Mouse (Mus musculus) MEL (cell line): ENCODE results near the gene Mgl2. TPM values are rescaled to one million over a fixed set of nuclear protein-coding genes. Genes with fewer than 3 reads are reported as not detected.

Experiments
- DNase-seq: peaks from one replicate; pipeline ENCODE4 v3.0.0; 2011; ENCODE audit warnings: low read depth, low spot score
- H3K27ac ChIP-seq: 2 replicates; pipeline ENCODE4 v1.5.1; 2012; ENCODE audit warnings: low read depth, mild to moderate bottlenecking, control low read depth, low read length, moderate library complexity; ENCODE audit not compliant: control insufficient read depth
- H3K27me3 ChIP-seq, 2 experiments: fragments of 150-350 bp in 1 of 2; sonication (generic) in 1 of 2; 2 replicates each; pipeline ENCODE4 v1.6.1; 2012; ENCODE audit warnings: low read length in 2 of 2, mild to moderate bottlenecking in 2 of 2, improper control_type of control experiment in 1 of 2, moderate library complexity in 1 of 2; ENCODE audit not compliant: insufficient read depth in 2 of 2, control insufficient read depth in 1 of 2
- H3K36me3 ChIP-seq, 2 experiments: 2 replicates each; pipeline ENCODE4 v1.6.1; 2012 to 2014; ENCODE audit warnings: low read length in 2 of 2, improper control_type of control experiment in 1 of 2, inconsistent platforms in 1 of 2, mild to moderate bottlenecking in 1 of 2; ENCODE audit not compliant: insufficient read depth in 2 of 2, control insufficient read depth in 1 of 2
- H3K4me1 ChIP-seq, 2 experiments: fragments of 150-350 bp in 1 of 2; sonication (generic) in 1 of 2; 2 replicates each; pipeline ENCODE4 v1.6.1; 2012; ENCODE audit warnings: low read length in 2 of 2, improper control_type of control experiment in 1 of 2, mild to moderate bottlenecking in 1 of 2; ENCODE audit not compliant: insufficient read depth in 2 of 2, control insufficient read depth in 1 of 2
- H3K4me3 ChIP-seq, 2 experiments: fragments of 150-350 bp in 1 of 2; sonication (generic) in 1 of 2; 2 replicates each; pipeline ENCODE4 v1.5.1; 2012; ENCODE audit warnings: low read depth in 2 of 2, low read length in 2 of 2, mild to moderate bottlenecking in 2 of 2, moderate library complexity in 2 of 2, control low read depth in 1 of 2, improper control_type of control experiment in 1 of 2; ENCODE audit not compliant: control insufficient read depth in 1 of 2, insufficient read depth in 1 of 2
- H3K79me2 ChIP-seq: 2 replicates; pipeline ENCODE4 v1.6.1; 2012; ENCODE audit warnings: mild to moderate bottlenecking, low read length, moderate library complexity; ENCODE audit not compliant: control insufficient read depth, poor library complexity, insufficient read depth
- H3K9ac ChIP-seq: 2 replicates; pipeline ENCODE4 v1.6.1; 2012; ENCODE audit warnings: low read depth, mild to moderate bottlenecking, control low read depth, low read length, moderate library complexity; ENCODE audit not compliant: control insufficient read depth, poor library complexity, severe bottlenecking
- H3K9me3 ChIP-seq: fragments of 150-350 bp; sonication (generic); replicated peaks from 2 replicates; pipeline ENCODE4 v1.6.1; 2012; ENCODE audit warnings: mild to moderate bottlenecking, low read length, improper control_type of control experiment, moderate library complexity; ENCODE audit not compliant: insufficient read depth
- BHLHE40 ChIP-seq: IDR thresholded peaks from 2 replicates; pipeline ENCODE4 v1.6.1; 2012; ENCODE audit warnings: low read depth, mild to moderate bottlenecking, inconsistent platforms, low read length, improper control_type of control experiment, borderline replicate concordance
- CHD2 ChIP-seq: IDR thresholded peaks from 2 replicates; pipeline ENCODE4 v1.6.1; 2011; ENCODE audit warnings: low read length, improper control_type of control experiment
- CTCF ChIP-seq, 3 experiments: IDR thresholded peaks in 2 of 3; conservative IDR thresholded peaks in 1 of 3; 2 replicates each; pipeline ENCODE4 v1.5.1; 2011 to 2012; ENCODE audit warnings: low read length in 3 of 3, low read depth in 2 of 3, mild to moderate bottlenecking in 2 of 3, improper control_type of control experiment in 1 of 3, inconsistent platforms in 1 of 3, mixed read lengths in 1 of 3, moderate library complexity in 1 of 3; ENCODE audit not compliant: control insufficient read depth in 1 of 3, insufficient read depth in 1 of 3, poor library complexity in 1 of 3, severe bottlenecking in 1 of 3
- ELF1 ChIP-seq: IDR thresholded peaks from 2 replicates; pipeline ENCODE4 v1.6.1; 2014; ENCODE audit warnings: low read depth, mild to moderate bottlenecking, inconsistent platforms, low read length, improper control_type of control experiment, moderate library complexity
- GABPA ChIP-seq: IDR thresholded peaks from 2 replicates; pipeline ENCODE4 v1.6.1; 2012; ENCODE audit warnings: low read depth, mild to moderate bottlenecking, inconsistent platforms, low read length, improper control_type of control experiment, moderate library complexity
- JUND ChIP-seq: IDR thresholded peaks from 2 replicates; pipeline ENCODE4 v1.6.1; 2011; ENCODE audit warnings: low read depth, mild to moderate bottlenecking, improper control_type of control experiment, low read length
- KAT2A ChIP-seq: conservative IDR thresholded peaks from 2 replicates; pipeline ENCODE4 v1.6.1; 2012; ENCODE audit warnings: low read depth, low read length, improper control_type of control experiment, inconsistent platforms
- MAZ ChIP-seq: IDR thresholded peaks from 2 replicates; pipeline ENCODE4 v1.6.1; 2012; ENCODE audit warnings: low read depth, mild to moderate bottlenecking, inconsistent platforms, low read length, improper control_type of control experiment
- MEF2A ChIP-seq: IDR thresholded peaks from 2 replicates; pipeline ENCODE4 v1.6.1; 2014; ENCODE audit warnings: low read depth, mild to moderate bottlenecking, inconsistent platforms, low read length, improper control_type of control experiment; ENCODE audit not compliant: poor library complexity, insufficient replicate concordance, severe bottlenecking; ENCODE audit errors: extremely low read depth
- NELFE ChIP-seq: IDR thresholded peaks from 2 replicates; pipeline ENCODE4 v1.6.1; 2011; ENCODE audit warnings: low read depth, low read length, improper control_type of control experiment
- POLR2A ChIP-seq, 2 experiments: IDR thresholded peaks; 2 replicates each; pipeline ENCODE4 v1.6.1; 2011 to 2012; ENCODE audit warnings: low read length in 2 of 2, mild to moderate bottlenecking in 2 of 2, control low read depth in 1 of 2, improper control_type of control experiment in 1 of 2, low read depth in 1 of 2, moderate library complexity in 1 of 2; ENCODE audit not compliant: control insufficient read depth in 1 of 2, insufficient read depth in 1 of 2, poor library complexity in 1 of 2
- POLR2AphosphoS5 ChIP-seq: IDR thresholded peaks from 2 replicates; pipeline ENCODE4 v1.6.1; 2012; ENCODE audit warnings: low read depth, borderline replicate concordance, mild to moderate bottlenecking, inconsistent platforms, low read length, moderate library complexity, mixed read lengths
- RAD21 ChIP-seq: IDR thresholded peaks from 2 replicates; pipeline ENCODE4 v1.6.1; 2011; ENCODE audit warnings: mild to moderate bottlenecking, low read depth, low read length, improper control_type of control experiment
- SIN3A ChIP-seq: IDR thresholded peaks from 2 replicates; pipeline ENCODE4 v1.6.1; 2012; ENCODE audit warnings: low read length, improper control_type of control experiment, inconsistent platforms
- SMC3 ChIP-seq: IDR thresholded peaks from 2 replicates; pipeline ENCODE4 v1.6.1; 2011; ENCODE audit warnings: low read depth, low read length, improper control_type of control experiment
- USF1 ChIP-seq: IDR thresholded peaks from 2 replicates; pipeline ENCODE4 v1.6.1; 2014; ENCODE audit warnings: low read depth, mild to moderate bottlenecking, inconsistent platforms, low read length, improper control_type of control experiment, moderate library complexity
- ZC3H11A ChIP-seq: IDR thresholded peaks from 2 replicates; pipeline ENCODE4 v1.6.1; 2012; ENCODE audit warnings: low read depth, mild to moderate bottlenecking, inconsistent platforms, low read length, improper control_type of control experiment
- polyA plus RNA-seq, 2 experiments: library from polyadenylated mRNA; stranded (reverse) in 1 of 2; unstranded in 1 of 2; fragments of >175 nt in 1 of 2; fragments of >200 nt in 1 of 2; gene quantifications; 2 replicates each; pipeline versions ENCODE4 v1.2.1 to v1.2.4; 2012; ENCODE audit warnings: low replicate concordance in 2 of 2, low read depth in 1 of 2; ENCODE audit not compliant: insufficient read length in 2 of 2, insufficient read depth in 1 of 2, missing spikeins in 1 of 2
- total RNA-seq: library from RNA; depleted of rRNA; stranded (reverse); fragments of 300-350 nt; gene quantifications from 2 replicates; pipeline ENCODE4 v1.2.3, GENCODE M21; 2012

Mgl2 gene
- total and polyA plus RNA-seq, 3 experiments: 0.06 to 0.12 TPM; not detected in 1

DNA sequence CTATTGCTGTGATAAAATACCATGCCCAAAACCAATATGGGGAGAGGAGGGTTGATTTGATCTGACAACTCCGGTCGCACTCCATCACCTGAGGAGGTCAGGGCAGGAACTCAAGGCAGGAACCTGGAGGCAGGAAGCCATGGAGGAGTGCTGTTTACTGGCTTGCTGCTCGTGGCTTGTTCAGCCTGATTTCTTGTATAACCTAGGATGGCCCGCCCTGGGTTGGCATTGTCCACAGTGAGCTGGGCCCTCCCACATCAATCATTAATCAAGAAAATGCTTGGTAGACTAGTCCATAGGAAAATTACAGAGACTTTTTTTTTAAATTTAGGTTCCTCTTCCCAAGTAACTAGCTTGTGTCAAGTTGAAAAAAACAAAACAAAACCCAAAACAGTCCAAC, 44.4 kb downstream of the Mgl2 start:
- Histone ChIP-seq H3K79me2 (no peaks in the 10 kb centered on the region), H3K4me3 (no peak overlapping the region), H3K4me1 (peaks cover 0 to 8% of the 10 kb centered on the region in 2 experiments; a peak in 2 of 4 replicates), H3K27me3 (no peaks in the 10 kb centered on the region), H3K9me3 (no peaks in the 10 kb centered on the region), H3K9ac (no peak overlapping the region), H3K36me3 (peaks cover 0 to 2% of the 10 kb centered on the region in 2 experiments; a peak in 1 of 4 replicates), H3K27ac (no peak overlapping the region)
- DNase-seq: no peak
- no peak for TF ChIP-seq SIN3A
- no peak for TF ChIP-seq CTCF (IDR thresholded peaks at IDR 0.05 in 2 of 3, conservative IDR thresholded peaks at IDR 0.05 in 1 of 3; ENCODE audit: control insufficient read depth in 1 of 3, insufficient read depth in 1 of 3, low read depth in 2 of 3, low read length in 3 of 3, poor library complexity in 1 of 3, severe bottlenecking in 1 of 3)
- no peak for TF ChIP-seq MAZ
- no peak for TF ChIP-seq GABPA
- TF ChIP-seq JUND: no peak
- no peak for TF ChIP-seq ELF1

DNA sequence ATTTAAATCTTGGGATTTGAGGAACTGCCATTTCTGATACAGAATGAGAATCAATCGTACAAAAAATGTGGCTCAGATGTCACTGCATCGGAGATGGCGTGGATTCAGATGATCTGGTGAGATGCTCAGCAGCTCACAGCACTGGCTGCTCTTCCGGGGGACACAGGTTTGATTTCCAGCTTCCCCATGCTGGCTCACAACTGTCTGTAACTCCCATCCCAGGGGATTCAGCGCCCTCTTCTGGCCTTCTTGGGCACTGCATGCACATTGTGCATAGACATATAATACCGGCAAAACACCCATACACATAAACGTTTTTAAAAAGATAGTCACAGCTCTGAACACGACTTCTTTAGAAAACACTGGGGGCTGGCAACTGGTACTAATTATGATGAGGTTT, 47.5 kb downstream of the Mgl2 start:
- TF ChIP-seq KAT2A (no peak), MEF2A (no peak), CTCF (IDR thresholded peaks at IDR 0.05 in 2 of 3, conservative IDR thresholded peaks at IDR 0.05 in 1 of 3; ENCODE audit: control insufficient read depth in 1 of 3, insufficient read depth in 1 of 3, low read depth in 2 of 3, low read length in 3 of 3, poor library complexity in 1 of 3, severe bottlenecking in 1 of 3) (peak; percentile 76 to 85 (median 80)), CHD2 (no peak), BHLHE40 (no peak), USF1 (no peak), ZC3H11A (peak; percentile 55), SMC3 (peak; percentile 72), POLR2A (IDR thresholded peaks at IDR 0.05; ENCODE audit: control insufficient read depth in 1 of 2, insufficient read depth in 1 of 2, low read depth in 1 of 2, low read length in 2 of 2, poor library complexity in 1 of 2) (no peak), POLR2AphosphoS5 (no peak), NELFE (no peak), RAD21 (peak; percentile 62), MAZ (no peak)
- Histone ChIP-seq H3K36me3 (no peaks in the 10 kb centered on the region), H3K27ac (no peak overlapping the region), H3K4me1 (no peaks in the 10 kb centered on the region), H3K9ac (no peak overlapping the region), H3K27me3 (no peaks in the 10 kb centered on the region), H3K4me3 (no peak overlapping the region), H3K79me2 (no peaks in the 10 kb centered on the region), H3K9me3 (no peaks in the 10 kb centered on the region)
- peak; percentile 65 for DNase-seq
